Mouse (Mus musculus): Measurements from ENCODE around the gene Becn1.

Becn1 gene

DNA sequence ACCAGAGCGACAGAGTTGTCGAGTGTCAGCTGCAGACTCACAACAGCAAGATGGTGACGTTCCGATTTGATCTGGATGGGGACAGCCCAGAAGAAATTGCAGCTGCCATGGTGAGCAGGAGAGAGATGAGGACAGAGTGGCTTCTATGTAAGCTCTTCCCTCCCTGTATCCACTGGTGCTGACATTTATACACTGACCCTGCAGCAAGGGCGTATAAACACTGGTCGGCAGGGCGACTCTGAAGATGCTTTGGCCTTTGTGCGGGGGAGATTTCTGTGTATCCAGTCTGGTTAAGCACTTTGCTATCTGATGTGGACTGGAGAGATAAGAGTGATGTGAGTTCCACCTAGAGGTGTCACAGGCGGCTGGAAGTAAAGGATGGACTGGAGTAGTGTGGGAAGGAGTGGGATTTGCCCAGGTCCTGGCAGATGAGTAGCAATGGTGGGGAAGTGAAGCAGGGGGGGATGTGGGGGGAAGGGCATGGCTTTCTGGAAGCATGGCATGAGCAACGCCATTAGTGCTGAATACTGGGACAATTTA is 32.4 kb downstream of the Becn1 start:
- no peak for DNase-seq (ENCODE audit: low spot score in 2 of 2)

DNA sequence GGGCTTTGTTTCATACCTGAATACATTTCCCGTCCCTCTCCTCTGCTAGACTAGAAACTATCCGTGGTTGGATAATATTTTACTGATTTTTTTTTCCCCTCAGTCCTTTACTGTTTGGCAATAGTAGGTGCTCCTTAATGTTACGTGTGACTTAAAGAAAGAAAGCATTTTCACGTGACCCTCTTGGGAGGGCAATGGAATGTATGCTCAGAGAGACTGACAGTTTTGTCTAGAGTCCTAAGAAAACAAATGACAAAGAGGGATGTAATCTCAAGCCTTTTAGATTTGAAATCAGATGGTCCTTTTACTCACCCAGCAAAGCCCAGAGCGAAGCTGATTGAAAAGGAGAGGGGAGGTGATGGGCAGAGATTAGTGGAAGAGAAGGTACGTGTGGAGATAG is 36.2 kb downstream of the Becn1 start:
- no peak for DNase-seq (ENCODE audit: low spot score in 2 of 2)

GRCm38 (mm10) chr11:101264954-101265471 is 37.1 kb downstream of the Becn1 start:
- no peak for DNase-seq (ENCODE audit: low spot score in 2 of 2)

DNA sequence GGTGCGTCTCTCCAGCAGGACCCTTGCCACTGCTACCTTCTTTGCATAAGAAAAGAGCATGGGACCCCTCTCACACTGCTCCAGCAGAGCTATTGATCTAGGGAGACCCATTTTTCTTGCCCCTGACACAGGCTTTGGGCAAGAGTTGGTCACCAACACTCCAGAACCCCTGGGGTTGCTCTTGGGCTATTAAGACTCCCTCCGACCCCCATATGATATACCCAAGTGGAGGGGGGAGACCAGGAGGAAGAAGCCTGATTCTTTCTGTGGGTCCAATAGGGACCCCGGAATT is 38.2 kb downstream of the Becn1 start:
- no peak for DNase-seq (ENCODE audit: low spot score in 2 of 2)

- no peak for DNase-seq (ENCODE audit: low spot score in 2 of 2)
Measured at GRCm38 (mm10) chr11:101263138-101263988, 38.7 kb downstream of the Becn1 start.

GRCm38 (mm10) chr11:101262272-101262967 is 39.7 kb downstream of the Becn1 start:
- no peak for DNase-seq (ENCODE audit: low spot score in 2 of 2)

DNA sequence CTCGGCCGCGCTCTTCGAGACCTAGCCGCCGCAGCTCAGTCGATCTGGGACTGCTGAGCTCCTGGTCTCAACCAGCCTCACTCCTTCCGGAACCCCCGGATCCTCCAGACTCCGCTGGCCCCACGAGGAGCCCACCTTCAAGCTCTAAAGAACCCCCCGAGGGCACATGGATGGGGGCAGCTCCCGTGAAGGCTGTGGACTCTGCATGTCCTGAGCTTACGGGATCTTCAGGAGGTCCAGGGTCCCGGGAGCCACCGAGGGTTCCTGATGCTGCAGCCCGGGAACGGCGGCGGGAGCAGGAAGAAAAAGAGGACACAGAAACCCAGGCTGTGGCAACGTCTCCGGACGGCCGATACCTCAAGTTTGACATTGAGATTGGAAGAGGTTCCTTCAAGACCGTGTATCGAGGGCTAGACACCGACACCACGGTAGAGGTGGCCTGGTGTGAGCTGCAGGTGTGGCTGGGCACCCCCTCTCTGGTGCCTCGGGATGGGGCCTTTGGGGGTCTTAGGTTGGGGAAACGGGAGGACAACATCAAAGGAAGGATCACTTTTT is 41.2 kb downstream of the Becn1 start:
- no peak for DNase-seq (ENCODE audit: low spot score in 2 of 2)

DNA sequence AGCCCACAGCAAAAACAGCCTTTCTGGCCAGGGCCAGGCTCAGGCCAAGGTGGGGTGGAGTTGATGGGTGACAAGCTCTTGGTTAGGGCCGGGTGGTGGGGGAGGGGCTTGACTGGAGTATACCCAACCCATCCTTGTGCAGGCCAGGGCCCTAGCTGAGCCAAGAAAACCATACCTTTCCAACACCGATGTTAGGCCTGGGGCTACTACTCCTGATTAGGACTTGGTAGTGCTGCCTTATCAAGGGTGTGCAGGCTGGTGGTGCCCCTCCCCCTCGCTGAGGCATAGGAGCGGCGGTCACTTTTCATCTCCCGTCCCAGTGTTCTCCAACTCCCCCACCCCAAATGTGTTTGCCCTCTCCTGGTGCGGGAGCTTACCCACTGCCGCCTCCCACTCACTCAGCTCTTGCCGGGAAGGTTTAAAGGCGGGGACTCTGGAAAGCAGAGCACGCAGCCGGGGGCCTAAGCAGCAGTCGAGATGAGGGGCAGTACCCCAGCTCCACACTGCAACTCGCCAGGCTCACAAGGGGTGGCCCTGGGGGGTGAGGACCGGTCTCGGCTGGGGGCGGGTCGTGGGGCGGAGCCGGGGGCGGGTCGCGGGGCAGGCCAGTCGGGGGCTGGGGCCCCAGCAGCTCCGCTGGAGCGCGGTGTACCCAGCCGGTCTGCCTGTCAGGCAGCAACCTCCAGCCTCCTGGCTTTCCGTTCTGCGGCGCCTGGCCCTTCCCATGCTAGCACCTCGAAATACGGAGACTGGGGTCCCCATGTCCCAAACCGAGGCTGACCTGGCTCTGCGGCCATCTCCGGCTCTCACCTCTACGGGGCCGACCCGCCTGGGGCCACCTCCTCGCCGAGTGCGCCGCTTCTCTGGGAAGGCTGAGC is 41.9 kb downstream of the Becn1 start, which contains the start of gene Wnk4:
Wnk4 (plus strand) TSS at position 620 of the 878 bp plus-strand sequence.
- DNase-seq (ENCODE audit: low spot score in 2 of 2) = no peak

- no peak for DNase-seq (ENCODE audit: low spot score in 2 of 2)
Measured at GRCm38 (mm10) chr11:101259261-101259712, 42.8 kb downstream of the Becn1 start.

- no peak for DNase-seq (ENCODE audit: low spot score in 2 of 2)
Measured at GRCm38 (mm10) chr11:101255826-101256775, 46.0 kb downstream of the Becn1 start.

GRCm38 (mm10) chr11:101253613-101254389 is 48.3 kb downstream of the Becn1 start, which contains the start of gene Vps25:
Gene Vps25 (plus strand): TSS chr11:101253707.
- DNase-seq (ENCODE audit: low spot score in 2 of 2) = peak; percentile 71 to 78

GRCm38 (mm10) chr11:101252941-101253340 is 49.1 kb downstream of the Becn1 start:
- DNase-seq (ENCODE audit: low spot score in 2 of 2) = no peak

DNA sequence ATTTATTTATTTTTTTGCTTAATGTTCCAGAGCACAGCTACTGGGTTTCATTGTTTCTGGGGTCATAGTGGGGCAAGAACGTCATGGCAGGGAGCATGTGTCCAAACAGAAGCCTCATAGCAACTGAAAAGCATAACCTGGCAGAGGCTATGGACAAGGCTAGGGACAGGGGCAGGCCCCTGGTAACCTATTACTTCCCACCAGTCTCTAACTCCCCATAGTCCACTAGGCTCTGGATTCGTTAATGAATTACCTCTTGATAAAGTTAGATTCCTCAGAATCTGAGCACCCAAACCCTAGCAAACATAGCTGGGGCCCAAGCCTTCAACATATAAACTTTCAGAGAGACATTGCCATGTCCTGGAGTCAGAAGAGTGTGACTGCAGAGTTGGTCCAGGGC is 51.1 kb downstream of the Becn1 start:
- DNase-seq (ENCODE audit: low spot score in 2 of 2) = no peak

GRCm38 (mm10) chr11:101248258-101248994 is 53.7 kb downstream of the Becn1 start:
- DNase-seq (ENCODE audit: low spot score in 2 of 2) = peak in 1 of 2 experiments; percentile 47

DNA sequence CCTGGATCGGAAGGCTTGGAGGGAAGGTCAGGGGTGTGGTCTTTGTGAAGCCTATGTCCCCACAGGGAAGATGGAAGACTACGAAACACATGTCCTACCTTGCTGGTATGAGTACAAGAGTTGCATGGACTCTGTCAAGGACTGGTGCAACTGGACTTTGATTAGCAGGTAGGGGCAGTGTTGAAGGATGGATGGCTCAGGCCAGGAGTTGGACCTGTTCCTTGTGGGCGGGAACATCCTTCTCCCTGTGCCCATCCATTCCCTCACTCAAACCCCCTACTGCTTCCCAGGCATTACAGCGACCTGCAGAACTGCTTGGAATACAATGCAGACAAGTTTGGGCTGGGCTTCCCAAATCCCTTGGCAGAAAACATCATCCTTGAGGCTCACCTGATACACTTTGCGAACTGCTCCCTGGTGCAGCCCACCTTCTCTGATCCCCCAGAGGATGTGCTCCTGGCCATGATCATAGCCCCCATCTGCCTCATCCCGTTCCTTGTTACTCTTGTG is 54.5 kb downstream of the Becn1 start:
- no peak for DNase-seq (ENCODE audit: low spot score in 2 of 2)

GRCm38 (mm10) chr11:101246702-101247012 is 55.4 kb downstream of the Becn1 start:
- no peak for DNase-seq (ENCODE audit: low spot score in 2 of 2)

DNA sequence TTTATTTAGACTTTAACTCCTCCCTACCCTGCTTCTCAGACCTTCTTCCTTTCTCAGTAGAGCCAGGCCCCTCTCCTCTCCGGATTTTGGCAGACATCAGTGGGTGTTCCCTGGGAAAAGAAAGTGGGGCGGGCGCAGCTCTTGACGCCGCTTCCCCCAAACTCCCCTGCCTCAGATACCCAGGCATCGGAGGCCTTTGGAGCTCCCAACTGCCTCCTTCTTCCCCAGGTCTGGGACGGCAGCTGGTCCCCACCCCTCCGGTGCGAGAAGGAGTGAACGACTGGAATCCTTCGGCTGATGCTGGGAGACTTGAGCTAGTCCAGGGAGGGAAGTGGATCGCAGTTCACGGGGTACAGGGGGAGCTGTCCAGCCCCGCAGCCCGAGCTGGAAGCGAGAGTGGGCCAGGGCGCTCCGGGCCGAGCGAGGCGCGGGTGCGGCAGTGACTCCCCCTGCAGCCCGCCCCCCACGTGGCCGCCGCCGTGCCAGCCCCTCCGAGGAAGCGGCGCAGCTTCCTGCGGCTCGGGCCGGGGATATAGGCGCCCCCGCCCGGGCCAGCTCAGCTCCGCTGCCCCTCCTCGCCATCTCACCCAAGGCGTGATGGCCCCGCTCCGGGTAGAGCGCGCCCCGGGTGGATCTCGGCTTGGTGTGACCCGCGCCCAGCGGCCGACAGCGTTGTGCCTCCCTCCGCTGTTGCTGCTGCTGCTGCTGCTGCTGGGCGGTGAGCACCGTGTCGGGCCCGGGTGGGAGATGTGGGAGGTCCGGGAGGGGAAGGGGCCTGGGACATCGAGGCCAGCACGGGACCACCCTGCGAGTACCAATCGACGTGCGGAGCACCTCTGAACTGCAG is 56.0 kb downstream of the Becn1 start, which contains the start of gene Ramp2:
Ramp2 (plus strand) TSS at position 174 of the 847 bp plus-strand sequence.
- no peak for DNase-seq (ENCODE audit: low spot score in 2 of 2)

Measured in natural killer cell, adult 2 months (primary cell).